Mouse (Mus musculus) left cerebral cortex, postnatal 36 days (tissue): Measurements from ENCODE around the gene Arhgap10. TPM values are rescaled to one million over a fixed set of nuclear protein-coding genes. Genes with fewer than 3 reads are reported as not detected.

Experiments used
- DNase-seq, 2 experiments: peaks; one replicate each; pipeline ENCODE4 v3.0.0; 2021 to 2022; ENCODE audit warnings: low spot score in 2 of 2, mixed read lengths in 1 of 2
- intact Hi-C: fragments of 180-260 bp; cut with DNase I; formaldehyde crosslinking; loops from one replicate; pipeline ENCODE4 v1.15.1; 2025
- total RNA-seq, 2 experiments: library from RNA; stranded (reverse); gene quantifications; 2 replicates each; pipeline ENCODE4 v1.2.3; 2021

Arhgap10 gene
- total RNA-seq, 2 experiments from 2014 or later: 34.5 to 36.9 TPM

DNA sequence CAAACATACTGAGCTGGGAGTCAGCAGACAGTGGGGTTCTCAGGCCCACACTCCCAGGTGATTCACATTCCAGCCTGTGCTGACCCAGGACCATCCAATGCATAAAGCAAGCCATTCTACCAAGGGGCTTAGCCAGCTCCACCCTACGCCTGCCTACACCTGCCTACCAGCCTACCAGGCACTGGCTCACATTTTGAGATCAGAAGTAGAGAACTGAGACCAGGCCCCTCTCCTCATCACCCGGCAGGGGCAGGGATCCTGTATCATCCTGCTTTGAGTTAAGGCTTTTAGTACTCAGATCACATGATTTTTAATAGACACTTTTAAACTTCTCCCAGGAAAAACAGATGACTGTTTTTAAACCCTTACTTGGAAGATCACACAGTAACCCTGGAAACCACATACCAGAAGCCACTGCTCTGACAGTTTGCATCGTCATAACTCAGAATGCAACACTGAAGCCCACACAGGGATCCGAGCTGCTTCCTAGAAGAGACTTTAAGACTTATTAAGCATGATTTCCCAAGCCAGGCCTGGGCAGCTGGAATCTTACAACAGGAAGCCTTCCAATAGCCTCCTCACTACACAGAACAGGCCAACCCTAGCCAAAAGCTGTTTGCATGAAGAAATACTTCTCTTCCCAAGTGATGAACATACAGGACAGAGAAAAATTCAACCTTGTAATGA is 27.5 kb downstream of the Arhgap10 start:
- peak in 1 of 2 experiments; percentile 24 for DNase-seq
- intact Hi-C loops: loop anchor here (5.0 kb wide), 1 partner anchor 63 kb away; no protein-coding TSS in a partner anchor

DNA sequence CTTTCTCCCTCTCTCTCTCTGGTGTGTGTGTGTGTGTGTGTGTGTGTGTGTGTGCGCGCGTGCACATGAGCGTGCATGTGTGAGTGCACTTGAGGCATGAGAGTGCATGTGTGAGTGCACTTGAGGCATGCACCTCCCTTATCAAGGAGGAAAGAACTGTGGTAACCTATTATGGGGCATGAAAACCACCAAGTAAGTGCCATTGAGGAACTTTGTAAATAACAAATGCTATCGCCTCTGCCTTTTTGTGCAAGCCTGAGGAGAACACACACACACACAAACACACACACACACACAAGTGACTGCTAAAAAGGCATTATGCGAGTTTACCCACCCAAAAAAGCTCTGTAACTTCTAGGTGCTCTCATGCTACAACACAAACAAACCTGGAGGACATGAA is 28.5 kb downstream of the Arhgap10 start:
- intact Hi-C loops: no loop called here
- no peak for DNase-seq

DNA sequence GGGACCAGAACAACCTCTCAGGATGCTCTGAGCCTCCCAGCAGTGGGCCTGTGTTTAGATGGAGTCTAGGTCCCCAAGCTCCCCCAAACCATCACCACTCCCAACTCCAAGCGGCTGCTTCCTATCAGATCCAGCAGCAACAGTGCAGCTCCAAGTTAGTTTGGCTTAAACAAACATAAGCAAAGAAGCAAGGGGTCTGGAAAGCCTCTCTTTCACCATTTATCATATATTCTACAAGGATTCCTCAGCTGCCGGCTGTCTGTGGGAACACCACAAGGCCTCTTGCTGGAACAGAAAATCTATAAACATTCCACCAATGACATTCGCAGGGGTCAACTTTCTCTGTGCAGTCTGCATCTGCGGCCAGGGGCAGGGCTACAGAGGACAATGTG is 29.5 kb downstream of the Arhgap10 start:
- intact Hi-C loops: no loop called here
- DNase-seq: no peak

DNA sequence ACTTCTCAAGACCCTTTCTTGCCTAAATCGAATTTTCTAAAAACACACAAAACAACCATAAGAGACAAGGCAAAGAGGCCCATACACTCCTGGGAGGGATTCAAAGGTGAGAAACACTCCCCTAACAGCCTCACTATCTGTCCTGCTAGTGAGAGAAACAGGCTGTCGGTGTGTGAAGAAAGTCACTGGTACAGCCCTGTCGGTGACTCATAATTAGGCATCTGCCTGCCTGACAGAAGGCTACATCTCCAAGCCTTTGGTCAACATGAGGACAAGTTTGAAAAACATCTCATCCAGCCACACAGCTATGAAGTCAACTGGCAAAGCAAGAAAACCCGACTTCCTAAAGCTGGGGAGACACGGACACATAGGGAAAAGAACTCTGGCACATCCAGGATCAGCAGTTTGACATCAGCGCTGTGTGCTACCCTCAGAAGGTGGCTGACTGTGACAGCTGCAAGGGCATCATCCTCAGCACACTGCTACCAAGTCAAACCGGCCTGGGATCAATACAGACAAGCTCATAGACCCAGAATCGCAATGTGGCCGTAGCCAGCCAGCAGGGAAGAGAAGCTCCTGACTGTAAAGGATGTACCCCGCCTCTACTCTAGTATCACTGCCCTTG is 30.1 kb downstream of the Arhgap10 start:
- no peak for DNase-seq
- intact Hi-C loops: no loop called here

DNA sequence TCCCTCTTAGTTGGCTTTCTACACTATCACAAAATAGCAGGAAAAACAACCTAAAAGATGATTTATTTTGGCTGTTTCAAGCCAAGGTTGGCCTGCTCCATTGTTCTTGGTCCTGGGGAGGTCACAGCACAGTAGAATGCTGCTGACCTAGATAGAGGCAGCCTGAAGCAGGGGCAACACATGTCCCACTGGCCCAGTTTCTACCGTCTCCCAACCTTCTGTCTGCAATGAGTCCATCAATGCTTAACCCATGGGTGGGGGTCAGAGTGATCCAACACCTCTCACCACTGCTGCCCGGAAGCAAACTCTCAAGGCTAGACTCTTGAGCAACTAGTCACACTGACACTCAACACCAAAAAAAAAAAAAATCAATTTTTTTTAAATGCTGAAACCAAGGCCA is 31.0 kb downstream of the Arhgap10 start:
- intact Hi-C loops: no loop called here
- no peak for DNase-seq

DNA sequence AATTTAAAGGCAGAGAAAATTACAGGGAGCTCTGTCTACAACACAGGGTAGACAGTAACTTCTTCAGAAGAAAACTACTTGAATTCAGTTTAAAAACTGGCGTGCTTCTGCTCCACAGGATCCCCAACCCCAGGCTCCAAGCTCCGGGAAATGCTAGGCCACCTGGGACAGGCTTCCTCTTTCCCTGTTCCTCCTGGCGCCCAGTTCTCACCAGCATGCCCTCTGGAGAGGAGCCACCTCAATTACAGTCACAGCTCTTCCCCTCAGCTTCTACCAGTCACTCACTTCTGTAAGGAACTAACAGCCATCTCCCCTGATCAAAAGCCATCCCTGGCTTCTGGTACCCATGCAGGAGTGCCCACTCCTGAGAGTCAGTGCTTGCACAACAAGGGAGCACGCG is 32.9 kb downstream of the Arhgap10 start:
- DNase-seq: no peak
- intact Hi-C loops: no loop called here

DNA sequence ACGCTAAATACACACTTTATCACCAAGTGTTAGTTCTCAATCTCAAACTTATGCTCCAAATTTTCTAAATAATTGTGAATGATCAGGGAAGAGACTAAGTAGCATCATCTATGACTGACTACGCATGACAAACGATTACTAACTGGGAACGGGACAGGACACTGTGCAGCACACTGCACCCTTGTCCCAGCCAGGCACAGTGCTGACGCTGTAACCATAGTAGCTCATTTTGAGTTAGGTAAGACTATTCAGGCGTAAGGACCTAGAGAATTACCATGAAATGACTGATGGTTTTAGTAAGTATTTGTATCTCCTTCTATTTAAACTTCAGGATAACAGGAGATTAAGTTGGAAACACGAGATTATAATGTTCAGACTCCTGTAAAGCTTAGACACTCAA is 33.5 kb downstream of the Arhgap10 start:
- intact Hi-C loops: no loop called here
- no peak for DNase-seq

DNA sequence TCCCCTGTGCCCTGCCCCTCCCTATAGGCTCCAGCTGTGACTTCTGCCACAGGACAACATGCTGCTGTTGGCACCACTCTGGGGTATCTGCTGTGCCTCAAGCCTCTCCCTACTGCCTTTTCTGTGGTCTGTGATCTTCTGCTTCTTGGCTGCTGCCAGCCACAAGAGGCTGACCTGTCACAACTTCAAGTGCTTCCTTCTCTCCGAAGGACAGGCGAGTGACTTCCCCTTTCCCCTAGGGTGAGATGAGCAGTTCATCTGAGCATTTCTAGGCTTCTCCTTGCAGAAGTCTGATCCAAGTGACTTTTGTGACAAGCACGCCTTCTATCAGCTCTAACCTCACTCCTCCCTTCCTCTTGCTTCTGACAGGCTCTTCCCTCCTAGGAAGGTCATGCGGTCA is 34.1 kb downstream of the Arhgap10 start:
- DNase-seq: no peak
- intact Hi-C loops: no loop called here

DNA sequence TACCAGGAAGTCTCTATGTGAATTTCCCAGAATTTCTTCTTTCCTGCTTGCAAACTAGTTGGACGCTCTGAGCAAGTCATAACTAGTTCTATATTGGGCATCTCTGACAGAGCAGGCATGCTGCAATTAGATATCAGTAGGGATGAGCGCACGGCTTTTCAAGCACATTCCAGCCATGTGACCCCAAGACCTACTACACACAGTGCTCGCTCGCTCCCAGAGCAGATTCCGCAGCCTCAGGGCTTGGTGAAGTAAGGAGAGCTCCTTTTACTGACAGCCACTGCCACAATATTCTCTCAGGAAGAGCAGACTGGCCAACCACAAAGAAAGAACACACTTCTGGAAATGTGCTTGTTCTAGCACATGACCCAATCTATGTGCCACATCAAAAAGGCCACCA is 36.0 kb downstream of the Arhgap10 start:
- DNase-seq: no peak
- intact Hi-C loops: no loop called here

DNA sequence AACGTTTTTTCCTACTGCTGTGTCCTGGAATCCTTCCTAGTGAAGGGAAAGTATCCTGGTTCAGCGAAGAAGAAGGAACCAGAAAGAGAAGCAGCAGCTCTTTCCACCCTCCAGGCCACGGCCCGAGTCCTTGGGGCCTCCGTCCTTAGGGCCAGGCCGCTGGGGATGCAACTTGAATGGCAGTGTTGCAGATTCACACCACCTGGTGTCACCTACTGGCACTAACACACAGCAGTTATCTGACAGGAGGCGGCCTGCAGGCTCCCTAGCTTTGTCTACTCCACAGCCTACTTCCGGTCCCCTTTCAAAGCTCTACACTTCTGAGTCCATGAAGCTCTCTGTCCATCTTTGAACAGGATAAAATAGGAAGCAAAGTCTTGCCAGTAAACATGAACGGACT is 37.8 kb downstream of the Arhgap10 start:
- intact Hi-C loops: no loop called here
- no peak for DNase-seq

DNA sequence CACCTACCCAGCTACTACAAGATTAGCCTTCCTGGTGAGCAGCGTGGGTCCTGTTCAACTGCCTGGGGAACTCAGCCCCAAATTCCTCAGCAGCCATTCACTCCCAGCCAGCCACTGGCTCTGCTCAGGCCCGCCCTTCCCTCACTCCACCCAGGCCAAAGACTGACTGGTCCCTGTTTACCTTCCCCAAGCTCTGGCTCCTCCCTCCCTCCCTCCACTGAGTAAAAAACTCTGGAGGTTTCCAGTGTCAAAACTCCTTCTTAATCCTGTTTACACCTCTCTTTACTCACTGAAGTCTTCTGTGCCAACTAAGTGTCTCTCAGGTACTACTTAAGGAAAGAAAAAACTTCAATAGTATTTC is 38.9 kb downstream of the Arhgap10 start:
- no peak for DNase-seq
- intact Hi-C loops: no loop called here

DNA sequence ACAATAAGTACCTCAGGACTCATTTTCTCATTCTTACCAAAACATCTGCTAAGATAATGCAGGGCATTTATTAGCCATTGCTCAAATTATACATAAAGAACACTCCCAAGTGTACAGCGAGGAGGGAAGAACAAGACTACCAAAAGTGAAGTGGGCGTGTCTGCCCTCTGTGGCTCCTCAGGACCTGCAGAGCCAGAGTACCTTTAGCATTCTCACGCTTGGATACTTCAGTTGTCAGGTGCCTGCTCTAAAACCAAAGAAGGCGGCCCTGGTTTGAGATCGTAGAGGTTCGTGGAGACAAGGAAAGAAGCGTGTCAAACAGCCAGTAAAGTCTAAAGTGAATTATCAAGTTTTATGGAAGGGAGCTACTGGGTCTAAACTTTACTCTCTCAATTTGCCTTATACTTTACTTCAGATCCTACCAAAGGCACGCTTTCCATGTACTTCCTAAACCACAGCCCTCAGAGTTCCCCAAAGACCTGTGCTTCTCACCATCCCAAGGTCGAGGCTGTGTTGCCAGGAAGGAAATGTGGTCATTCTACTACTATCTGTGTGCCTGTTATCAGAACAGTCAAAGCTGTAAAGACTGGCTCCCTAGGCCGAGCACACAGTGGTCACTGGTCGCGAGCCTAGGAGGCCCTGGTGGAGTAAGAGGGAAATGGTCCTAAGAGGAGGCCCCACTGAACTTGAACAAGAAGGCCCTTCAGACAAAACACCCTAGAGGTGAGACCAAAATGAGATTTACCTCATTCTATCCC is 39.4 kb downstream of the Arhgap10 start:
- intact Hi-C loops: no loop called here
- DNase-seq: no peak

DNA sequence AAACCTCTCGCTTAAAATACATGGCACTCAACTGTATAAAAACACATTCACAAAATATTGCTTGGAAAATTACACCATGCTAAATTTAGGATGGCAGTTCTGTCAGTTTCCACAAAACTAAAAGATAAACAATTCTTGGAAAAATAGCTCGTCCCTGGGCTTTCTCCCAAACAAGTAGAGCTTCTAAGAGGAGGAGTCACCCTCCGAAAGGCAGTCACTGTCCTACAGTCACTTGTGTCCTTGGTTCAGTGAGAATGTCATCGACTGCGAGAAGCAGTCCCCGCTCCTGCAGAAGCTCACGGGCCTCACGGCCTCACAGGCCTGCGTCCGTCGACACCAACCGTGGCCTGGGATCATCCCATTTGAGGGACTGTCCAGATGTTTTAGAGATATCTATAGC is 40.1 kb downstream of the Arhgap10 start:
- intact Hi-C loops: no loop called here
- no peak for DNase-seq

DNA sequence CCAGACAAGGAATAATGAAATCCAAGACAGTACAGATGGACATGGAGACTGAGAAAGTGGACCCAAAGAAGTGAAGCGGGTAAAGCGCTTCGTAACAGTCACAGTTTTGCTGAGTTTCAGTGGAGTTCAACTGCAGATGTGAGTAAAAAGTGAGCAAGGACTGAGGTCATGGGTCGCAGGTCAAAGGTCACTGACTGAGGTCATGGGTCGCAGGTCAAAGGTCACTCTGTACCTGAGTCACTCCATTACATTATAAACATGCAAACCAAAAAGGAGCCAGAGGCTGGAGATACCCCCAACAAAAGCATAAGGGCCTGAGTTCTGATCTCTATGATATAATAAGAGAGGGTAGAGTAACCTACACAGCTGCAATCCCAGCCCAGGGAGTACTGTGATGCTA is 43.1 kb downstream of the Arhgap10 start:
- intact Hi-C loops: no loop called here
- DNase-seq: no peak

DNA sequence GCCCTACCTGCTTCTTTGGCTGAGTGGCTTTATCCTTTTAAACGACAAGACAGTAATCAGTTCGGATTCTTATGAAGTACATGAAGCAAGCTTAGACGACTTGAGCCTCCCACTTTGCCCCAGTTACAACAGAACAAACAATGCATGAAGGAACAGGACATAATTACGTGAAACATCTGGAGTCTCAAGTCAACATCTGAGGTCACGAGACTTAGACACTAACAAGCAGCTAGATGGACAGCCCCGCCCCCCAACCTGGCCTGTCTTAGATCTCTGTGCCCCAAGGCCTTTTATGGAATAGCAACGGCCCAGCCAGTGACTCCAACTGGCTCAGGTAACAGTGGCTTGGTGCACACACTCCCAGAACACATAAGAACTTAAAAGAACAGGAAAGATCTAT is 44.0 kb downstream of the Arhgap10 start:
- intact Hi-C loops: no loop called here
- DNase-seq: no peak

DNA sequence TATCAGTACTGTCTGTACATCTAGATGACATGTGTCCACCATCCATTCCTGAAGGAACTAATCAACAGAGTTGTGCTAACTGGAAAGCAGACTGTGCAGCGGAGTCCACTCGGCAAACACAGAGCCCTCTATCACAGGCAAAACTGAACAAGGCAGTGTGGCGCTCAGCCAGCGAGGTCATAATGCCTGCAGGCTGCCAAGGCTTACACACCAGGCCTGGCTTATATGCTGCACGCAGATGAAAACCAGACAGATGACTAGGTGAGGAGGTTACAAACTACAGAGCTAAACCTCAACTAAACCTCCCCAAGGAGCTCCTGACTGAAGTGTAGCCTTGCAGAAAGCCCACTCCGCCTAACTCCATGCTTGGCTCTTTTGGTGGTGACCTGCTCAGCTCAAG is 44.4 kb downstream of the Arhgap10 start:
- DNase-seq: no peak
- intact Hi-C loops: no loop called here

DNA sequence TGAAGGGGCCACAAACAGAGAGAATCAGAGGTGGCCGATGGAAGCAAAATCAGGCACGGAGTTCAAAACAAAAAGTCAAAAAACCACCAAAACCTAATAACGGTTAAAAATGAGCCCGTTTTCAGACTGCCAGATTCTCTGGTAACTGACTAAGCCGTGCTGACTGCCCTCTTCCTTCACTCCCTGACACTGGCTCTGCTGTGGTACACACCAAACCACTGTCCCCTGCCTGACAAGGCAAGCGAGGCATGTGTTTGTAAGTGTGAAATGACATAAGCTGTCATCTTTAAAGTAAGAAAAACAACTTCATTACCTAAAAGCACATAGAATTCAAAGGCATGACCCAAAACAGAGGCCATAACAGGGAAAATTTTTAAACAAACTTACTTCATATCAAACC is 56.4 kb downstream of the Arhgap10 start:
- no peak for DNase-seq
- intact Hi-C loops: no loop called here

DNA sequence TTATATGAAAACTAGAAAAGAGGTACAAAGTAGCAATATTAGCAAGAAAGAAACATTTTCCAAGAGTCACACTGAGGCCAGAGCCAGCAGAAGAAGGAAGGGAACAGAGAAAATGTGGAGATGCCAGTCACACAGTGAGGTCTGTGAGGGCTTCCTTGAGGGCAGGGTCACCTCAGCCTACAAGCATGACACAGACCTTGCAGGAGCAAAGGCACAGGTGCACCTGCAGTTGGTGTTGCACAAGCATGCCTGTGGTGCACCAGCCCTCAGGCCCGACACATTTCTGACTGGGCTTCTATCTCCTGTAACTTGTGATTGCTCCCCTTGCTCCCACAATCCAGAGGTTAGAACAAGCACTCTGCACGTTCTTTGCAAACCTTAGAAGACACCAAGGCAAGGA is 57.4 kb downstream of the Arhgap10 start:
- intact Hi-C loops: no loop called here
- no peak for DNase-seq

DNA sequence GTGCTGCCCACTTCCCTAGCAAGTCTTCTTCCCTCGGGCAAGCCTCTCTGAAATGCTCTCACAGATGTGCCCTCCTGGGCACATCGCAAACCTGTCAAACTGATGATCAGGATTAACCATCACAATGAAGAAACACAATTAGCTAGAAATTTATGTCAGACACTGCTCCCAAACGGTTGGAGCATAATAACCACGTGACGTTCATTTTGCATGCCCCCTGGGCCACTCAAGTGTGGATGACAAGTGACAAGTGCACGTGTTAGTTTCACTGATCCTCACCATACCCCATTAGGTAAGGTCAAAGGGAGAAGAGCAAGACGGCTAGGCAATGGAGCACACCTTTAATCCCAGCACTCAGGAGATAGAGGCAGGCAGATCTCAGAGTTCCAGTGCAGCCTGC is 58.1 kb downstream of the Arhgap10 start:
- DNase-seq: no peak
- intact Hi-C loops: no loop called here

DNA sequence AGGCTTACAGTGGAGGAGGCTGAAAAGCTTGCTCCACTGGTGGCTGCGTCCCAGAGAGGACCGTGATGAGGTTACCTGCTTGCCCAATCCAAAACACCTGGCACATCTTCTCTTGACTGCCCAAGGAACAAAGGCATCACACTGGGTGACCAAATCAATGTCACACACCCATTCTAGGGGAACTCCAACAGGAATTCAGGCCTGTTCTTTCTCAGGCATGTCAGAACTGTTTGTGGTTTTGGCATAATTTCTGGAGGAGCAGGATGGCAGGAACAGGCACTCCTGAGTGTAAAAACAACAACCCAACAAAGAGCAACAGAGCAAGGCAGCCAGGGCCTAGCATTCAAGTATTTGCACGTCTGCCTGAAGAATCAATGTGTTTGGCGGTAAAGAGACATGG is 59.2 kb downstream of the Arhgap10 start:
- intact Hi-C loops: no loop called here
- DNase-seq: no peak

DNA sequence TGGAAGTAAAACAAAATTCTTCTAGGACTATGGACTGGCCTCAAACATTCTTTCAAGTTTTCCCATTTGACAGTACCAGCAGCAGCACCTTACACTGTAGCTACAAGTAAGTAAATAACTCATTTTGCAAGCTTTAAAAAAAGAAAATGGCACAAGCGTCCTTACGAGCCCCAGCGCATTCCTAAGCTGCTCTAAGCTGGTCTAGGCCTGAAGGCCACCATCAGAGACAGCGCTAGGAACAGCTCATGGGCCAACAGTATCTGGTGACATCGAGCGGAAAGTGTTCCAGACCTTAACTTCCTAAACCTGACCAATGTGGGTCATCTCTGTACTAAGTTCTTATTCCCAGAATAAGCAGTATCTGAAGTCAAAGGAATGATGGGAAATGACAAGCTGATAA is 61.5 kb downstream of the Arhgap10 start:
- no peak for DNase-seq
- intact Hi-C loops: no loop called here
